Mouse (Mus musculus) G1E (cell line): Measurements from ENCODE around the gene Etfa.

Experiments used
- CTCF ChIP-seq: IDR thresholded peaks from 2 replicates; pipeline ENCODE4 v1.5.1; 2012; ENCODE audit warnings: low read depth, low read length, inconsistent platforms, mixed read lengths
- GATA1 ChIP-seq: IDR thresholded peaks from 2 replicates; pipeline ENCODE4 v1.6.1; 2012; ENCODE audit warnings: borderline replicate concordance, low read length, inconsistent platforms, mixed read lengths
- TAL1 ChIP-seq: conservative IDR thresholded peaks from 2 replicates; pipeline ENCODE4 v1.6.1; 2012; ENCODE audit warnings: low read depth, low read length, inconsistent platforms, mixed read lengths

GRCm38 (mm10) chr9:55541681-55542365, 29.8 kb upstream of the Etfa start:
- TF ChIP-seq CTCF (no peak), TAL1 (no peak), GATA1 (no peak)
